Mouse (Mus musculus): ENCODE data around the gene Gm17018.

Gene Gm17018

DNA sequence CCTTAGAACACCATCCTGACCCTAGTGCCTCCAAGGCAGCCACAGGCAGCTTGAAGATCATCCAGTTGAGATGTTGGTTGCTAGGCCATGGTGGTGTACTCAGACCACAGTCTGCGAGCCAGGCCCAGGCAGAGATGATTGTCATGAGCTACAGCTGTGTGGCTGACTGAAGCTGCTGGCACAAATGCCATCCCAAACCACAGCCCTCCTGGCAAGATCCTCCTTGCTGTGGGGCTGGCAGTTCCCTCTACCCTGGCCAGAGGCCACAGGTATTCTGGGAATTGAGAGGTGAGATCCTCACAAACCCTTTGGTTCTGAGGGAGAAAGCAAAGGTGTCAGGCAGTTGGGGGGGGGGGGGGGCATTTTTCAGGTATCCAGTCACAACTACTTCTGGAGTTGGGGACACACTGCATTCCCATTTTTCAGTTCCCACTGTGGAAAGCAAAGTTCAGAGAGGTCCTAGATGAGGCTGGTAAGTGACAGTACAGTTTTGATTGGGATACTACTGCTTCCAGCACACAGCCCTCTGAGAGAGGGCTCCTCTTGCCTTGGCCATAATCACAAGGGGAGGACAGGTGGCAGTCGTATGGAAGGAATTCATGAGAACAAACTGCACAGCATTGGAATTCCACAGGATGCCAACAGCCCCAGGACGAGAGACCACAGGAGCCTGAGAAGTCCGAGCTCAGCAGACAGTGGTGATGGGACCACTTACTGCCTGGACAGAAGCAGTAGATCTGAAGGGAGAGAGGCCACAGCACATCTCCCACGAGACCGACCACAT is 27.3 kb downstream of the Gm17018 start:
- DNase-seq (ENCODE audit: low spot score in 2 of 2) = no peak

DNA sequence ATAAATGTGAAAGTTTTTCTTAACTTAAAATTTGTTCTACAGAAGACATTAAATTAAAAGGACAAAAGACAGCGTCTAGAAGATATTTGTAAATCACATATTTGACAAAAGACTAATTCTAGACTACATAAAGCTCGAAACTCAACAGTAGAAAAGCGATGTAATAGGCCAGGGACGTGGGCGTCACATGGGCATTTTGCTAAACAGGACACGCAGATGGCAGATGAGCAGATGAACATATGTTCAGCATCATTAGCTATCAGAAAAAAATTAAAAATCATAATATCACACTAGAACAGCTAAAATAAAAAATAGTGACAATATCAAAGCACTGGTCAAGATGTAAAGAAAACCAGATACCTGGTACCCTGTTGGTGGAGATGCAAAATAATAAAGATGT is 29.3 kb downstream of the Gm17018 start:
- DNase-seq (ENCODE audit: low spot score in 2 of 2) = no peak

DNA sequence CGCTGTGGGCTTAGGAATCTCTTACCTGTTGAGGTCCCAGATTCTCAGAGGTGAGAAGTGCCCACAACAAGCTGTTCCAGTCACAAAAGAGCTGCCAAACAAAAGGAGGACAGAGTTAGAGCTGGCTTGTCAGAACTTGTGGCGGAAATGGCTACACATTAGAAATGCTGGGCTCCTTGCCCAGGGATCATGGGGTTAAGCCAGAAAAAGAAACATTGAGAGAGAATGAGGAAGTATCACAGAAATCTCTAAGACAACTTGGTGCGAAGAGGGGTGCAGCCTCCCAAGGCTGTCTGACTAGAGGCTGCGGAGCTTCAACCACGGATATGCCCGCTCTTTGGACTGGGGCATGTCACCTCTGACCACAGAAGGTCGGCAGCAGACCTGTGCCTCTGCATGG is 31.3 kb downstream of the Gm17018 start:
- peak; percentile 52 to 72 for DNase-seq (ENCODE audit: low spot score in 2 of 2)

DNA sequence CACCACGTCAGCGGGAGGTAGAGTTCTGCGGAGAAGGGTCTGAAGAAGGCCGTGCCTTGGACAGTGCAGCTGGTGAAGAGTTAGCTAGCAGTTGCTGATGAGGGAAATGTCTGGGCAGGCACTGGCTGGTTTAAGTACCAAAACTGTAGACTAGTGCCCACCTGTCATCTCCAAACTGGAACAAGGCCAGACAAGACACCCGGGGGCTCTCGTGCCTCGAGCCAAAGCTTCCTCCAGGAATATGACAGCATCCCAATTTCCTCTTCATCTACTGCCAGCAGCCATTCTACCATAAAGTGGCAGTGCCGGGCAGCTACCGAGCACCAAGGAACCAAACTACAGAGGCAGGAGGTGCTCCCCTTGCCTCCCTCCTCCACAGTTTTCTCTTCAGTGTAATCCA is 32.5 kb downstream of the Gm17018 start:
- DNase-seq (ENCODE audit: low spot score in 2 of 2) = no peak

DNA sequence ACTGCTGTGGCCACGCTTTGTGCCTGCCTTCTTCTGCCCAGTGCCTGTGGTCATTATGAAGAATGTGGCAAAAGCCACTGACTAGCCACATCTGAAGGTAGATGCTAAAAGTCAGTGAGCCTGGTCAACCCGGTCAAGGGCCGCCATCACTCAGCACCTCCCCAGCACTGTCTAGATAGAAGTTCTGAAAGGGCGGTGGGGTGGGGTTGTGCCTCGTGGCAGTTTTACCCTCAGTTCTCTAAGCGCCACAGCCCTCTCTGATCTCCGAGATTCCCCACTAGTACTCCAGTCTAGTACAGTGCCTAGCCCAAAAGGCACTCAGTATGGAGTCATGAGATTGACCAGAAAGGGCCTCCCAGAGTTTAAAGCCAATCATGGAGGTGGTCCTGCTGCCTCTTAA is 33.7 kb downstream of the Gm17018 start:
- DNase-seq (ENCODE audit: low spot score in 2 of 2) = no peak

DNA sequence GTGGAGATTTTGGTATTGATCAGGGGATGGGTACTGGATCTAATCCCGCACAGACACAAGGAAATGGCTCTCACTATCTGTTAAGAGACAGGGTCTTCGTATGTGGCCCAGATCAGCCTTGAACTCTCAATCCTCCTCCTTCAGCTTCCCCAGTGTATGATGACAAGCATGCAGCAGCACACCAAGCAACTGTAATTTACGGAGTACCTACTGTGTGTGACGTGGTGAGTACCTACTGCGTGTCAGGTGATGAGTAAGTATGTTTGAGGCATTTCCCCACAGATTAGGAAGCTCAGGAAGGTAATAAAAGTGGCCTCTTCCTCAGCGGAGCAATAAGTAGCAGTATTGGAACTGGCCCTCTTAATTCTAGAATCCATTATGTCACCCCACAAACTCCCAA is 35.1 kb downstream of the Gm17018 start:
- no peak for DNase-seq (ENCODE audit: low spot score in 2 of 2)

DNA sequence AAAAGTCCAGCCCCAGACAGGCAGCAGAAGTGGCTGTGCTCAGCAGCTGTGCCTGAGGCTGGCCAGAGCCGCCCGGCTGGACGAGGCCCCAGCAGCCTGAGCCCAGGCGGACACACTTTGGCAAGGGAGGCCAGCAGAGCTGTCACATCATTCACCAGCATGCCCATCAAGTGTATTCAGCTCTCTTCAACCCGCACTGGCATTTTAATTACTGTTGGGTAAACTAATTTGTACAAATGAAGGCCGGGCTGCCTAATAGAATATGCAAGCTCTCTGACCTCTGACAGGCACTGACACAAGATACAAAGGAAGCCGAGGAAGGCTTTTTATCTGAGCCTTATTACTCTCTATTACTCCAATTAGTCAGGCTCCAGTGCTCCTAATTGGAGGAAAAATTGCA is 35.6 kb downstream of the Gm17018 start:
- DNase-seq (ENCODE audit: low spot score in 2 of 2) = no peak

DNA sequence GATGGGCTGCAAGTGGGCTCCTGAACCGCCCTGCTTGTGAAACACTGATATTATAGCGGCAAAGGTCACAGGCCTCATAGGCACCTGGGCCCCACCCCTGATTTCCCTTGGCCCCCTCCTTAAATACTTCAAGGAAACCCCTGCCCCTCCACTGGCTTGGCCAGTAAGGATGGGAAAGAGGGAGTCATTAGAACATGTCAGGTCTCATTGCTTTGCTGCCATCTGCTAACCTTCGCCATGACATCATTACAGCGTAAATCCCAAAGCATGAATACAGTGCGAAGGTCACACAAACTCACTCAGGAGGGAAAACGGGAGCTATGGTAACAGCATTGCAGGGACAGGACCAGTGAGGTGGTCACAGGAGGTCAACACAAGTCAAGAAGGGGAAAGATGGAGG is 36.0 kb downstream of the Gm17018 start:
- no peak for DNase-seq (ENCODE audit: low spot score in 2 of 2)

DNA sequence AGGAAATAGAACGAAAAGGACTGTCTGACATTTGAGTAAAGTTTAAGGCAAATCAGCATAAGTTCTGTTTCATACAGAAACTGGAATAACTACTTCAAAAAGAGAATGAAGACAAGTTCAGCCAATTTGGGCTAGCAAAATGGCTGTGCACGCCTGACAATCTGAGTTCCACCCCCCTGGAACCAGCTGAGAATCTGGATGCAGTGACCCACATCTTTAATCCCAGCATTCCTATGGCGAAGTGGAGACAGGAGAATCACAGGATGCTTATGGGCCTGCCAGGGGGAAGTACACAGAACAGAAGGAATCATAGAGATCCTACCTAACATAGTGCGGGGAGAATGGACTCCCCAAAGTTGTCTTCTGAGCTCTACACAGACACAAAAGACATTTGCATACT is 36.7 kb downstream of the Gm17018 start:
- no peak for DNase-seq (ENCODE audit: low spot score in 2 of 2)

DNA sequence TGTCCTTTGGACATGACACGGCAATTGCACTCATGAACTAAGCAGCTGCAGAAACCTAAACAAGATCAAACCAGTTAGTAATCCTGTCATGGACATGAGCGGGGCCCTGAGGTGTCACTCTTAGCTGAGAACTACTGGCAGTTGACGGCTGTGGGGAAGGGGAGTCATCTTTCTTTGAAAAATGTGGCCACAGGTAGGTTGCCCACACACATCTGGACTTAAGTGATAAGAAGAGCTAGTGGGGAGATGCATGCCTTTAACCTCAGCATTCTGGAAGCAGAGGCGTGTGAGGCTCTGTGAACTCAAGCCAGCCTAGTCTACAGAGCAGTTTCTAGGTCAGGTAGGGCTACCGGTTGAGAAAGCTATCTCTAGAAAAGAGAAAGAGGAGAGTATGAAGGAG is 42.2 kb downstream of the Gm17018 start:
- DNase-seq (ENCODE audit: low spot score in 2 of 2) = no peak

DNA sequence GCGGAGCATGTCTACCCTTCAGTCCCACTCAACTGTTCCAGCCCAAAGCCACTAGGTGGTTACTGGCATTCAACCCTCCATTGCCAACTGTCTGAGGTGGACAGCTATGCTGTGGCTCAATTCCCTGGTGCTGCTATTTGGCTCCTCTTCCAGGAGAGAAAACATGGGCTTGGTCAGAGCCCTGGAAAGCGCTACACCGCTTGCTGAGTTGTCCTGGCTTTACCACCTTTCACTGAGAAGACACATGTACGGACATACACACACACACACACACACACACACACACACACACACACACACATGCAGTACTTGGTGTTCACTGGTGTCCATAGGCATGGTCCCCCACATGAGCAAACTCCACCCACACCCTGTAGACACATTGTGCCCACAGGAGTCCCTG is 46.3 kb downstream of the Gm17018 start:
- DNase-seq (ENCODE audit: low spot score in 2 of 2) = no peak

DNA sequence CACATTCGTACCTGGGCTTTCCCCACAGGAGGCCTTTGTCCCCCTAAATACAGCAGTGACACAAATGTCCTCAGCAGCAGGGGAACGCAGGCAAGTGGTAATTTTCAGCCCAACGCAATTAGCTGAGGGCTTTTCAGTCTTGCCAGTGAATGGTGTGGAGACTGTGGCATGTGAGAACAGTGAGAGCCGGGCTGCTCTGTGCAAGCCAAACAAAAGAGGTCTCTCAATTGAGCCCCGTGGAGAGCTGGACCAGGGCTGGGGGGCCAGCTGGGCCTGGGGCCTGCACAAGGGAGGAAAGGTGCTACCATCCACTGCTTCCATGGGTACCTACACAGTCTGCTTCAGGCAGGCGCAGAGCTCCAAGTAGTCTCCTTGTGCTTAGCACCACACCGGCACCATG is 47.1 kb downstream of the Gm17018 start:
- DNase-seq (ENCODE audit: low spot score in 2 of 2) = no peak

DNA sequence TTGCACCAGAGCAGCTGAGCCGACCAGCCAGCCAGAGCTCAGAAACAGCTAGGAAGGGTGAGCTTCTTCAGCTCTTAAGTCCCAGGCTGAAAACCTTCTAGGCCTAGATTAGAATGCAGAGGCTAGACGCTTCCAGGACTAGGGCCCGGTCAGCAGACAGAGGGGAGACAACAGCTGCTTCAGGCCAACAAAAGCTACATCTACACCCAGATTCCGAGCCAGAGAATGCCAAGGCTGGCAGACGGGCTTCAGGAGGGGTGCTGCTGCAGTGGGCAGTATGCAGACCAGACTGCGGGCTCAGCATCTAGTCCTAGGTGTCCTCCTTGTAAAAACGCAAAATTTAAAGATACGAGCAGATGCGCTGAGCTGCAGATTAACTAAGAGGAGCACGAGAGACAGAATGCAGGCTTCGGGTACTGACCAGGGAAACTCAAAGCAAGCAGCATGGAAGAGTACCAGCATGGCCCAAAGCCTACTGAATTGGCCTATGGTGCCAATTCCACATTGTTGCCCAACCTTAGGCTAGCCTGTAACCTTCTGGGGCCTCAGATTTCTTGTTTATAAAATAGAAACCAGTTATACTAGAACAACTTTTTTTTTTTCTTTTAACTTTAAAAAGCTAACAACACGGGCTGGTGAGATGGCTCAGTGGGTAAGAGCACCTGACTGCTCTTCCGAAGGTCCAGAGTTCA is 48.4 kb downstream of the Gm17018 start:
- DNase-seq (ENCODE audit: low spot score in 2 of 2) = no peak

DNA sequence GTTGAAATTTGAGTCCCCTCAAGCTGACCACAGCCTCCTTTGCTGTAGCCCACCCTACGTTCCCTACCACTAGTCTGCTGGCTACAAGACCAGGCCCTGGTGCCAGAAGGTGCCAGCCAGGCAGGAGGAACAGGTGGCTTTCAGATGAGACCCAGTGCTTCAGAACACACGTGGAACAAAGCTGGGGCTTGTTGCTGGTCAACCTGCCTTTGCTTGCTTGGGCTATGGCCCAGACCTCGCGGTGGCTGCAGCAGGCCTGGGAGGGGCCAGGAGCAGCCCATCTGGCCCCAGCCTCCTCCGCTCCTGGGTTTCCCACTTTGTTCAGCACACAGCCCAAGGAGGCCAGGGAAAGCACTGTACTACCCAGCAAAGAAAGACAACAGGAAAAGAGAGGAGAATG is 50.4 kb downstream of the Gm17018 start:
- DNase-seq (ENCODE audit: low spot score in 2 of 2) = no peak

DNA sequence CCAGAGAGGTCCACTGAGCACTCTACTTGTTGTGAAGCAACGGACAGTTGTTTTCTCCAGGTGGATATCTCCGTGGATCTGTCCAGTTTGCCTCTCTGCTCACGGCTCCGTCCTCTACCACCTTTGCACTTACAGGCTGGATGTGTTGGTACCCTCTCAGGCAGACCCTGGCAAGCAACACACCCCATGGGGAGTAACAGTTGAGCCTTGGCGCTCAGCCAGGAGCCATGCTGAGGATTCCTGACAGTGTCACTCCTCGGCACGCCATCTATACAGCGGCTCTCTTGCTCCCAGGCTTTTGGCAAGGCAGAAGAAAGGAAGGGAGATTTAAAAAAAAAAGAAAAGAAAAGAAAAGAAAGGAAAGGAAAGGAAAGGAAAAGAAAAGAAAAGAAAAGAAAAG is 54.0 kb downstream of the Gm17018 start:
- no peak for DNase-seq (ENCODE audit: low spot score in 2 of 2)

DNA sequence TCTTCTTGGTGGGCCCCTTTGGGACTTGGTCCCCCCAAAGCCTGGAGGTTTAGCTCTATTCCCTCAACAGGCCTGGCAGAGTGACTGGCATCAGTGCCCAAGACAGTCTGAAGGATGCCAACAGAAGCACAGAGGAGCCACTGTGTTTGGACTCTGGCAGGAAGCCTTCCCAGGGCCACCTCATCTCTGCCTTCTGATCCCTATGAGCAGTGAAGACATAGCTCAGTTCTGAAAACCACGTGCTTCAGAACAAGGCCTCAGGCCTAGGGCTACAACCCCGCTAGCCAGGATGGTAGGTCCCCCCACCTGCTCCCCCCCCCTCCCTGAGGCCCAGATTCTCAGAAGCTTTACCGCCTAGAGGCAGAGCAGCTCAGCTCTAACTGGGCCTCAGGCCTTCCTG is 54.5 kb downstream of the Gm17018 start:
- no peak for DNase-seq (ENCODE audit: low spot score in 2 of 2)

DNA sequence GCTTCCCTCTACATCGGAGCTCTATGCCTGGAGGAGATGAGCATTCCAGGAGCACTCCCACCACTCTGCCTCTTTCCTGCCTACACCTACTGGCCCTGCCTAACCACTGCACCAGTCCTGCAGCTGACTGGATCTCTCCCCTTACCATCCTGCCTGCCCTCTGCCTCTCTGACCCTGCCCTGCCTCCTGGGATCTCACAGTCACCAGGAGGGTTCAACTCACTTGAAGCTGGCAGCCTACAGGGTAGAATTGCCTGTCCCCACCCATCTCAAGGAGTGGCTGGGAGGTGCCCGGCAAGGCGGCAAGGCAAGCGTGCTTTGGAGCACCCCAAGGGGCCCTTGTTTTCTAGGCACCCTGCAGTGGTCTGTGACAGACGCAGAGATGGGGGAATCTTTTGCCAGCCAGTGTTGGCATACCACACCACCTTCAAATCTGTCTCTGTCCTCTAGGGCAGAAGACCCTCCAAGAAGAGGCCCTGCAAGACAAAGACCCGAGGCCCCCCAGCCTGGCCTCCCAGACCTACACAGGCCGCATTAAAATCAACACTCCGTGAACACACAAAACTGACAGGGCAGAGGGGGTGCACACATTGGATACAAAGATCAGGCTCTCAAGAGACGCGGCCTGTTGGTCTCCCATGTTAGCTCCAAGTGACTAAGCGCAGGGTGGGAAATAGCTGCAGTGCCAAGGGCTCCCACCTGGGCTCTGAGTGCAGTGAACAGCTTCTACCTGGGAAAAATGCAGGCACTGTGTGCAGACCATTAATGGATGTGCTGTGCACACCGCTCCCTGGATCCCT is 55.2 kb downstream of the Gm17018 start:
- no peak for DNase-seq (ENCODE audit: low spot score in 2 of 2)

DNA sequence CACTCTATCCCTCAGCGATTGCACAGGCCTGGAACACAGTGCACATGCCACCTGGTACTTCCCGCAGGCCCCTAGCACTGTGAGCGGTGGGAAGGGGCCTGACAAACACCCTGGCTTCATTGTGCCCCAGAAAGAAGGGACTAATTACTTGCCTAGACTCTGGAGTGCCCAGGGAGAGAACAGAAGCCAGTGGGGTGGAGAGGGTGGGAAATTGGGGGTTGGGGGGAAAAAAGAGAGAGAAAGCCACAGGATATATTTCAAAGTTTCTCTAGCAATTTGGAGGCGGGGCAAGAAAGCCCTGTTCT is 55.8 kb downstream of the Gm17018 start:
- no peak for DNase-seq (ENCODE audit: low spot score in 2 of 2)

DNA sequence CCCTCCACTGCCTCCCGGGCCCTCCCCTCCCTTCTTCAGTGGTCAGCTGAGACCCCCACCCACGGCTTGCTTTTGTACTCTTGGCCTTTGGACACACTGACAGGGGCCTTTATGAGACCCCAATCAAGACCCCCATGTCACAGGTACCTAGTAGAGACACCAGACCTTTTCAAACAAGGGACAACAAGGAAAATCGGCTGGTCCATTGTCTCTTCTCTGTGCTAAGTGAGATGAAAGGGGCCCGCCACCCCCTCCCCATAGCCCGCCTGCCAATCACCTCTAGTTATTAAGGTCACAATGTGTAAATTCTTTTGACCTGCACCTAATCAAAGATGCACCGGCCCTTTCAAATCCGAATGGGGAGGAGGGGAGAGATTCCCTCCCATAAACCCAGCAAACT is 56.3 kb downstream of the Gm17018 start:
- DNase-seq (ENCODE audit: low spot score in 2 of 2) = no peak

DNA sequence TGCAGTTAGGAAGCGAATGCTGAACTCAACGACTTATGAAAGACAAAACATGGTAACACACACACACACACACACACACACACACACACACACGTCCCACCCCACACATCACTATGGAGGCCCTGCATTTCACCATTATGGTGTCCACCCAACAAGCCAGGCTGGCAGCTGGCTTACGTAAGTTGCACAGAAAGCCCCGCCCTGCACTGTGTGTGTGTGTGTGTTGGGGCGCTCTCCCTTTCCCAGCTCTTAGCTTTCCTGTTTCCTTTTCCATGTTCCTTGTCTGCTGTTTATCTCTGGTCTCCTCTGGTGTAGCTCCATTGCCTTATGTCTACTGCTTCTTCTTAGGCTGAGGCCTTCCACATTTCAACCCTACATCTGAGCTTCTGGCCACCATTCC is 57.8 kb downstream of the Gm17018 start:
- no peak for DNase-seq (ENCODE audit: low spot score in 2 of 2)

DNA sequence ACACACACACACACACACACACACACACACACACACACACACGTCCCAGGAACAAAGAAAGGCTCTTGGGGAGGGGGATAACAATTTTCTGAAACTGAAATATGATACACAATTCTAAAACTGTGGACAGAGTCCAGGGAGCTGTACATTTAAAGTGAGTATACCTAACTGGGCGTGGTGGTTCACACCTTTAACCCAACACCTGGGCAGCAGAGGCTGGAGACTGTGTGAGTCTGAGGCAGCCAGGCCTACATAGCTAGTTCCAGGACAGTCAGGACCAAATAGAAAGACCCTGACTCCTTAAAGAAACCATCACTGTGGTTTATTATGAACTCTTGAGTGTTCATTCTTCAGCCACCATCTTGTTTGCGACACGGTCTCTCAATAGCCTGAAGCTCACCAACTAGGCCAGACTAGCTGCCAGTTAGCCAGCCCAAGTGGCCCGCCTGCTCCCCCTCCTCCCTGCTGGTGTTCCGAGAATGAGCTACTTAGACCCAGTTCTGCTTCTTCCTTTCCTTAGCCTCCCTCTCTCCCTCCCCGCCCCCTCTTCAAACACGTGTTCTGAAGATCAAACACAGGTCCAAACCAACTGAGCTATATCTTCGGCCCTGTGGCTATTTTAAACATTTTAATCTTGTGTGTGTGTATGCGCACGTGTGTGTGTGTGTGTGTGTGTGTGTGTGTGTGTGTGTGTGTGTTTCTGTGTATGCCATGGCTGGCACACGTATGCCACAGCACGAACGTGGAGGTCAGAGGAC is 59.5 kb downstream of the Gm17018 start:
- no peak for DNase-seq (ENCODE audit: low spot score in 2 of 2)

DNA sequence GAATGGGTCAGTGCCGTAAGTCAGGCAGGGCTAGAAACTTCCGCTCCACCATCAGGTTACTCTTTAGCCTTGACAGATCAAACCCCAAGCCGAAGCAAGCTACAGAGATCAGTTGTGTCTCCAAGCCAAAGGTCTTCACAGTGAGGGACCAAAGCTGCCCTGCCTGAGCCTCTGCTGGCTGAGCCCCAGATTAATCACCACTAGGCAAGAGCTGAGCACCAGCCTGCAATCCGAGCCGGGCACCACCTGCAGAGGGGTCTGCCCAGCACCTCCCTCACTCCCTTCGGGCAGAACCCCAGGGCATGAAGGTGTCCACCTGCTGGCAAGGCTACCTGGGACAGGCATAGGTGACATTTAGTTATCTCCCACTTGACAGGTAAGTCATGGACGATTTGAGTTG is 60.6 kb downstream of the Gm17018 start:
- no peak for DNase-seq (ENCODE audit: low spot score in 2 of 2)
